Mouse (Mus musculus) gonadal fat pad, adult 2 months (tissue): ENCODE results near the gene Mansc4. TPM values are rescaled to one million over a fixed set of nuclear protein-coding genes. Genes with fewer than 3 reads are reported as not detected.

Source experiments
- DNase-seq: peaks from one replicate; pipeline ENCODE4 v3.0.0-alpha.2; 2012; ENCODE audit warnings: low read depth
- polyA plus RNA-seq: library from polyadenylated mRNA; depleted of rRNA; stranded (reverse); fragments of >200 nt; gene quantifications from 2 replicates; pipeline ENCODE4 v1.2.3, GENCODE M21; 2012

Gene Mansc4
- polyA plus RNA-seq, 1 experiment: 2.3 TPM

DNA sequence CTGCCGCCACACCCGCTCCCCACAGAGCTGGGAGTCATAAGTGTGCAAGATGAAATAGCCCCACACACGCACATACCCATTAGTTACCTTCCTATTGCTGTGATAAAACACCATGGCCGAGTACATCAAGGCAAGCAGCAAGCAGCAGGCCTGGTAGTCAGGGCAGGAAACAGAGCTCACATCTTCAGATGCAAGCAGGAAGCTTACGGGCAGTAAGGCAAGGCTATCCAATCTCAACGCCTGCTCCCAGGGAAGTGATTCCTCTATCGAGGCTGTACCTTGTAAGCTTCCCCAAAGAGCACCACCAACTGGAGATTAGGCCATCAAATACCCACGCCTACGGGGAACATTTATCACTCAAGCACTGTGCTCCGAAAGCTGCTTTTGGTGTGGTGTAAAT, 6.9 kb downstream of the Mansc4 start:
- no peak for DNase-seq

GRCm38 (mm10) chr6:147076878-147077277, 10.0 kb downstream of the Mansc4 start:
- no peak for DNase-seq

GRCm38 (mm10) chr6:147075808-147076387, 10.9 kb downstream of the Mansc4 start:
- no peak for DNase-seq

DNA sequence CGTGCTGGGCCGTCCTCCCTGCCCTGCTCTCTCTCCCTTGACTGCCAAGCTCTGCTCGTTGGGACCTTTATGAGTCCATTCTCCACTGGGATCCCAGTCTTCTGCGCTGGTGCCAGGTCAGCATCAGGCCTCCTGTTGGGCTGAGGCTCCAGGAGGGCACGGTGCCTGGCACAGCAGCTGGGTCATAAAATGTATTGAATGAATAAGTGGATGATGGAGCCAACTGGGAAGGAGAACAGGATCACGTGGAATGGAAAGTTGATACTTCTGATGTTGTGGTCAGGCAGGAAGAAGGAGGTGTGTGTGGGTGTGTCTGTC, 21.9 kb downstream of the Mansc4 start:
- no peak for DNase-seq

GRCm38 (mm10) chr6:147064226-147064943, 22.4 kb downstream of the Mansc4 start:
- no peak for DNase-seq

- no peak for DNase-seq
Observed at GRCm38 (mm10) chr6:147062694-147063093, 24.1 kb downstream of the Mansc4 start.

DNA sequence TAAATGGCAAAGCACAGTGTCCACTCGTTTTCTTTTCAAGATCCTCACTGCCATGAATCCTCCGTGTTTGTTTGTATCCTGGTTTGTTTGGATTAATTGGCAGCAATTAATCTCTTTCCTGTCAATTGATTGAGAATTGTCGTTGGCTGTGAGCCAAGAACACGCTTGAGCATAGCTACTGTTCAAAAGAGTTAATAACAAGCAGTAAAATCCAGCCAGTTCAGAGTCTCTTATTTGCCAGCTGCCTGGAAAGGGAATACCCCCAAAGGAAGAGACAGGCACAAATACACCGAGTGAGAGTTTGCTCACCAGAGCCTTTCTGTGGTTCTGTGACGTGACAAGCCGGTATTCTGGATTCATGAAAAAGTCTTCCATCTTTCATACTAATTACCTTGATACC, 24.8 kb downstream of the Mansc4 start:
- no peak for DNase-seq

DNA sequence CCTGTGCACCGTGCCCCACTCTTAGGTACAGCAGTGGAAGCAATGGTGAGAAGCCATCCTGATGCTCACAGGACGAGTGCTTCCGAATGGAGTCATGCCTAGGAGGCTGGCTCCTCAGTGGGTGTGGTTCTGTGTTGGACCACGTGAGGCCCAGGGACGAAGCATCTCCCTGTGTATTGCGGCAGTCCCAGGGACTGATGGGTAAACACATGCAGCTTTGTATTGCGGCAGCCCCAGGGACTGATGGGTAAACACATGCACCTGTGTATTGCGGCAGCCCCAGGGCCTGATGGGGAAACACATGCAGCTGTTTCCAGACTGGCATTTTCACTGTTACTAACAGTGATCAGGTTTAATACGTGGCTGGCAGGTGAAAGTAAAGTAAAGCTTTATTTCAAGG, 25.2 kb downstream of the Mansc4 start:
- no peak for DNase-seq

GRCm38 (mm10) chr6:147059326-147059725, 27.5 kb downstream of the Mansc4 start:
- no peak for DNase-seq

- DNase-seq: no peak
Observed at GRCm38 (mm10) chr6:147055374-147055977, 31.4 kb downstream of the Mansc4 start.

GRCm38 (mm10) chr6:147053785-147054646, 32.8 kb downstream of the Mansc4 start:
- no peak for DNase-seq

DNA sequence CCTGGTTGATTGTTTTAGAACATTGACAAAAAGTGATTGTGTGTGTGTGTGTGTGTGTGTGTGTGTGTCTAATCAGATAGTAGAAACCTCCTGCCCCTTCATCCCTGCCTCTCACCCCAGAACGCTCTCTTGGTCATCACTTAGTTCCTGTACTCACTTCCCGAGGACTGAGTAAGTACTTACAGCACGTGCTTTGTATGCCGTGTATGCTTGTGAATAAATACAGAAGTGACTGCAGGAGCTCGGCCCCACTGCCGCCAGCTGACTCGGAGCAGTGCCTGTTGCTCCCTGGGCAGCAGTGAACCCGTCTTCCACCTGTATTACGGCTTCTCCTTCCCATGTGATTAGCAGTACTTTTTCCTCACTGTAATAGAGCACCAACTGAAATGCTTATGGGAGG, 34.4 kb downstream of the Mansc4 start:
- no peak for DNase-seq

DNA sequence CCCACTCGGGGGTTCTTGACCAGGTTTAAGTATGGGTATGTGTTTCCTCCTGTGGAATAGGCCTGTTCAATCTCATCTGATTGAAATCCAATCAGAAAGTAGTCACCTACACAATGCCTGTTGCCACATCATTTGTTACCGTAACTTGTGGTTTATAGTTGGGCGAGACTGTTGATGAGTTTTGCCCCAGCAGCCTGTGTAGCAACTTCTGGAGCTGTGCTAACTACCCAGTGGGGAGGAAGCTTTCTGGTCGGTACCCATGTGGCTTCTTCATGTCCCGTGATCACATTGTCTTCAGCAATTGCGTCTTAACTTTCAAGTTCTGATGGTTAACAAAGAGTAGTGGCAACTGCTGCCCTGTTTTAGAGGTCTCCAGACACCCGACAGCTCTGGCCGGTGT, 35.2 kb downstream of the Mansc4 start:
- DNase-seq: no peak

GRCm38 (mm10) chr6:147049239-147049805, 37.5 kb downstream of the Mansc4 start:
- no peak for DNase-seq

DNA sequence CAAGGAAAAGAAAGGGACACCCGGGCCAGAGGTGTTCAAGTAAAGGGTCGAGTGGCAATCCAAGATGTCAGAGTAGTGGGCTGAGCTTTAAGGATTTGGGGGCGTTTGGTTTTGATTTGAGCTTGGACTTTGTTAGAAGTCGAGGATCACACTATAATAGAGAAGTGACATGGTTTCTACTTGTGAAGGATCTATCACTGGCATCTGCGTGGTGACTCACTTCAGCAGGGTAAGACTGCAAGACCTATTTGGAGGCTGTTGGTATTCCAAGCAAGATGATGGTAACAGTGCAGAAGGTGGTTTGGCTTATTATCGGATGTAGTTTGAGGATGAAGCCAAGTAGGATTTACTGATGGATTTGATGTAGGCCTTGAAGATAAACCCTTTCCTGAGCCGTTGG, 43.2 kb downstream of the Mansc4 start:
- no peak for DNase-seq

DNA sequence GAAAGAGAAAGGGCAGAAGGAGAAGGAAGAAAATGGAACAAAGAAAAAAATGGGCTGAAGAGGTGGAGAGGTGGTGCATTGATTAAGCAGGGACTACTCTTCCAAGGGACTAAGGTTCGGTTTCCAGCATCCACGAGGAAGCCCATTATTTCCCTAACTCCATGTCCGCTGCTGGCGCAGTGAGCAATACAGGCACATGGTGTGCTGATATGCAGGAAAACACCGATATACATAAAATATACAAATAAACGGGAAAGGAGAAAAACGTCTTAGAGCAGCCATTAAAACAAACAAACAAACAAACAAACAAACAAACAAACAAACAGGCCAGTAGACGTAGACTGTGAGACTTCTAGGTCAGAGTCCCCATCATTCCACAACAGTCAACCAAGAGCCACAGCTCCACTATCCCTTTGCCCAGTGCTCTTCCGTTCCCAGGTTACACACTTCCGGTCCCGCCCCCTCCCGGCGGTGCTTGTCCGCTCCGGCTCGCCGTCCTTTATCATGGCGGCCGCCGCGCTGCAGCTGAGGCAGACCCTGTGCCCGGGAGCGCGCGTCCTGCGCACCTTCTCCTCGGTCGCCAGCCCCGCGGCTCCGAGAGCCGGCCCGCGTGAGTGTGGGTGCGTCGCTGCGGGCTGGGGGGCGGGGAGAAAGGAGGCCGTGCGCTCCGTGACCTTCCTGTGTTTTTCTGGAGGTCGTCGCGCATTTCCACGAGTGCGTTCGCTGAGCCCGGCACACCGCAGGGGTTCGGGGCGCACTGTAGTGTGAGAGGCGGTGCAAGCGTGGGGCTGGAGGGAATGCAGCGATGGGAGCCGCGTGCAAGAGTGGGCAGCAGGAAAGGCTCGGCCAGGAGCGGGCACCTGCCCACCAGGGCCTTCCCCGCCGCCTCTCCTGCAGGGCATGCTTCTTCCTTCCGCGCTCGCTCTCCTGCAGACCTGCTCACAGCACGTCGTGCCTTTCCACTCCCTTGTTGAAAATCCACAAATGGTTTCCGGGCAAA, 44.2 kb downstream of the Mansc4 start, which contains the start of gene Mrps35:
TSS of gene Mrps35 (plus strand) at position 474 of the 1,000 bp plus-strand sequence.
- no peak for DNase-seq

DNA sequence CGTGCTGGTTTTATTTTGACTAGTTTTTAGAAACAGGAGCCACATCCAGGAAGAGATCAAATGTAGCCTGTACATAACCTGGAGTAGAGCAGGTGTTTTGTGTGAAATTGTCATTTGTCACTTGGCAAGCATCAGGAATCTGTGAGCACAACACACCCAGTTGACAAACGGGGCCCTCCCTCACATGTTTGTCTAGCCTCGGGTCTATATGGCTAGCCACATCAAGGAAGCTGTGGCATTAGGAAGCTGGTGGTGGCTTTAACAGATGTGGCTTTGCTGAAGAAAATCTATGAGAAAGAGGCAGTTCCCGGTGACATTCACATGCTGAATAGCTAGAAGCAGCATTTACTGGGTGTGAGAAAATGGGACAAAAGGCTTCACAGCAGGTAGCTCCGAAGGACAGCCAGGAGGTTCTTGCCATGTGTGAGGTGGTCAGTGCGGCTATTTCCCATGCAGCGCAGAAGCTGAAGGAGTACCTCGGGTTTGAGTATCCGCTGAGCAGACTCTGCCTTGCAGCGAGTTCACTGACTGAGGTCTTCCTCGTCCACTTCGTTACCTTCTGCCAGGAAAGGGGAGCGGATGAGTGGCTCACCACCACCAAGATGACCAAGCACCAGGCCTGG, 54.4 kb downstream of the Mansc4 start, which contains the start of gene Rep15:
TSS of gene Rep15 (plus strand) at position 282 of the 623 bp plus-strand sequence.
- DNase-seq: no peak

DNA sequence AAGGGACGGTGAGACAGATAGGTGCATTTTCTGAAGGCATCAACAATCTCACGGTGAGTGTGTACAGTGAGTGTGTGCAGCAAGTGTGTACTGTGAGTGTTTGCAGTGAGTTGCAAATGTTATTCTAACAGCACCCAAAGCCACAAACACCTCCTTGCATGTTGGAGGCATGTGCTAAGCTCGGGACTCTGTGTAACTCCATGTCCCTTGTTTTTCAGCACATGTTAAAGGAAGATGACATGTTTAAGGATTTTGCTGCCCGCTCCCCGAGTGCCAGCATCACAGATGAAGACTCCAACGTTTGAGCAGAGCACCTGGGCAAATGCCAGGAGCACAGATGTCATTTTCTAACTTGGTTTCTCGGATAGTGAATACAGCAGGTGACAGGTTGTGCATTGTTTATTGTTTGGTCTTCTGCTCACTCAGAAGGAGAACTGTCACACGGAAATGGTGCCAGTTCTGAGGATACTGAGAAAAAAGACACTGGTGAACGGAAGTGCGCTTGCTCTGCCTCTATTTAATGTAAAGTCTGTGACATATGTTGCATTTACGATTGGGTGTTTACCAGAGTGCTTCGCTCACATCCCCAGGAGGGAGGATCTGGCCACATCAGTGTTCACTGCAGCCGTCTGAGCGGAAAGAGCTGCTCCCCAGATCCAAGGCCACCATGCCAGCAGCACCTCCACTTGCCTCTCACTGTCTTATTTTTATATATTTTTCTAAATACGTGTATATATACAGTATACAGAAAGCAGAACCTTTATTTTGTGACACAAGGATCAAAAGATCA, 56.5 kb downstream of the Mansc4 start:
- no peak for DNase-seq

DNA sequence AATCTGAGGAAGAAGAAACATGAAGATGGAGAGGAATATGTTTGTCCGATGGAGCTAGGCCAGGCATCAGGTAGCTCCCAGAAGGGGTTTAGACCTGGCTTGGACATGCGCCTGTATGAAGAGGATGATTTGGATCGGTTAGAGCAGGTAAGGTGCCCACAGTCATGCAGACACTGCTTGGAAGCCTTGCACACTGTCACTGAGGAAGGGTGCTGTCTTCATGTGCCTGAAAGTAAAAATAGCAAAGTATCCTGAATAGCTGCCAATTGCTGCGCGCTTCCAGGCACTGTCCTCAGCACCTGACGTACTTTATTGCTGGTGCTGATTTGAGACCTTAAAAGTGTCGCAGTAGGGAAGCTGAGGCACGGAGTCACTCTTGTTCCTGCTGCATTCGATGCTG, 57.2 kb downstream of the Mansc4 start:
- no peak for DNase-seq
